In genomic region chr8:10924001-10924490, GRCm38 (mm10) we compare ENCODE assay signal across 8 mouse cellular contexts.
A peak's percentile ranks its signal among the peaks of the same experiment; 100 is the strongest.
DNase-seq lines count a peak whose midpoint lies in the region; ATAC-seq and TF ChIP-seq lines count a peak whose summit lies in the region.

No protein-coding gene starts in this region.

- 21% methylated on average over 3 of the region's 3 CpGs for WGBS in spleen, adult 2 months
- WGBS in liver, embryonic 13.5 days (ENCODE audit: insufficient replicate concordance): 8% methylated on average over 3 of the region's 3 CpGs

- peak overlapping the region; percentile 58 for H3K4me3 ChIP-seq in gastrocnemius, adult 2 months
- H3K4me3 ChIP-seq in spleen, adult 2 months (ENCODE audit: extremely low read depth, insufficient read depth, insufficient read length): peak overlapping the region; percentile 42; the same call in 1 of the 2 replicates
- H3K4me3 ChIP-seq in liver, embryonic 13.5 days (replicated peaks): peak overlapping the region; percentile 25; the same call in 1 of the 2 replicates

- no peak for TF ChIP-seq POLR2A in spleen, adult 2 months (IDR thresholded peaks at IDR 0.05; ENCODE audit: low read depth, low read length)

- H3K4me2 ChIP-seq in liver, embryonic 13.5 days: peak overlapping the region; percentile 52

- H3K27me3 ChIP-seq in spleen, adult 2 months (ENCODE audit: control insufficient read depth, insufficient read depth, low read length): no peaks in the 10 kb centered on the region
- peaks cover 48% of the 10 kb centered on the region for H3K27me3 ChIP-seq in liver, embryonic 13.5 days

- peak overlapping the region; percentile 26; the same call in 1 of the 2 replicates for H3K9ac ChIP-seq in liver, embryonic 13.5 days

- peak overlapping the region; percentile 55 for H3K27ac ChIP-seq in gastrocnemius, adult 2 months
- H3K27ac ChIP-seq in spleen, adult 2 months (ENCODE audit: insufficient read depth, low read length): 0 out of 2 replicates have a peak overlapping the region, but pooled peaks have one; percentile 91
- H3K27ac ChIP-seq in liver, embryonic 13.5 days: no peak overlapping the region

- intact Hi-C loops in gastrocnemius, adult 2 months (cut with DNase I): loop anchor here (5.0 kb wide), 1 partner anchor 83 kb away; the partner anchor contains the start of gene Irs2
- intact Hi-C loops in gastrocnemius, postnatal 36 days (cut with DNase I): no loop called here

- H3K4me1 ChIP-seq in spleen, adult 2 months (ENCODE audit: control insufficient read depth, insufficient read depth, insufficient read length): peaks cover 14% of the 10 kb centered on the region; the same call in 1 of the 2 replicates
- peaks cover 54% of the 10 kb centered on the region for H3K4me1 ChIP-seq in liver, embryonic 13.5 days (replicated peaks)

- H3K9me3 ChIP-seq in liver, embryonic 13.5 days (replicated peaks): no peaks in the 10 kb centered on the region

- no peak for TF ChIP-seq CTCF in gastrocnemius, adult 2 months (IDR thresholded peaks at IDR 0.05)
- TF ChIP-seq CTCF in spleen, adult 2 months (IDR thresholded peaks at IDR 0.05; ENCODE audit: extremely low read depth, insufficient read depth, insufficient read length, insufficient replicate concordance): no peak

- no peaks in the 10 kb centered on the region for H3K36me3 ChIP-seq in spleen, adult 2 months (ENCODE audit: control insufficient read depth, insufficient read depth, low read length)
- H3K36me3 ChIP-seq in liver, embryonic 13.5 days: no peaks in the 10 kb centered on the region

- no peak for ATAC-seq in liver, embryonic 13.5 days (ENCODE audit: low read depth)

- no peak for DNase-seq in gastrocnemius, adult 2 months
- no peak for DNase-seq in gastrocnemius, postnatal 36 days
- DNase-seq in spleen, adult 2 months (ENCODE audit: low read depth in 1 of 2, low spot score in 2 of 2): no peak
- DNase-seq in spleen, postnatal 10 days (ENCODE audit: low spot score in 2 of 2): no peak
- DNase-seq in liver, embryonic 13.5 days: no peak
- no peak for DNase-seq in cerebellum, postnatal 25 days
- DNase-seq in right cerebral cortex, adult 18-20 months: no peak
- DNase-seq in right cerebral cortex, postnatal 4 days: no peak
